Mouse (Mus musculus): ENCODE measurements around the gene Strbp. TPM values are rescaled to one million over a fixed set of nuclear protein-coding genes. Genes with fewer than 3 reads are reported as not detected.
"Not testable (repeated sequence)": the region's sequence is repeated elsewhere in the genome, so short reads cannot be mapped to it uniquely, and the experiment has no call there.

The Strbp gene
- polyA plus RNA-seq, 1 experiment from 2014 or later: 27.5 TPM

GRCm38 (mm10) chr2:37516030-37516710, 187.5 kb downstream of the Strbp start, which contains the start of gene Gpr21:
Gene Gpr21, plus strand, starts transcription at chr2:37516332.
- Histone ChIP-seq H3K36me3 (ENCODE audit: control insufficient read depth, insufficient read depth, low read length) (no peaks in the 10 kb centered on the region), H3K9ac (ENCODE audit: low read depth, low read length) (no peak within 1 kb of the TSS), H3K4me3 (ENCODE audit: low read length) (no peak within 1 kb of the TSS), H3K9me3 (ENCODE audit: control insufficient read depth, low read length) (no peaks in the 10 kb centered on the region), H3K27me3 (replicated peaks; ENCODE audit: control insufficient read depth, insufficient read depth, low read length) (no peaks in the 10 kb centered on the region), H3K27ac (ENCODE audit: low read length) (0 out of 2 replicates have a peak within 1 kb of the TSS, but pooled peaks have one; percentile 8), H3K4me1 (ENCODE audit: control insufficient read depth, insufficient read depth, low read length) (peaks cover 3% of the 10 kb centered on the region; the same call in 1 of the 2 replicates), H3K4me2 (ENCODE audit: low read depth, low read length) (peak within 1 kb of the TSS; percentile 9; the same call in 1 of the 2 replicates)
- WGBS: 27% methylated on average over 11 of the region's 11 CpGs
- ATAC-seq: peak; percentile 55

- peak overlapping the region; percentile 63 for H3K27ac ChIP-seq (ENCODE audit: low read length)
- WGBS: 64% methylated on average over 4 of the region's 4 CpGs
- no peaks in the 10 kb centered on the region for H3K9me3 ChIP-seq (ENCODE audit: control insufficient read depth, low read length)
- peaks cover 6% of the 10 kb centered on the region for H3K4me1 ChIP-seq (ENCODE audit: control insufficient read depth, insufficient read depth, low read length)
- no peak overlapping the region for H3K9ac ChIP-seq (ENCODE audit: low read depth, low read length)
- no peaks in the 10 kb centered on the region for H3K36me3 ChIP-seq (ENCODE audit: control insufficient read depth, insufficient read depth, low read length)
- no peak overlapping the region for H3K4me2 ChIP-seq (ENCODE audit: low read depth, low read length)
- ATAC-seq: peak; percentile 92
- H3K27me3 ChIP-seq (replicated peaks; ENCODE audit: control insufficient read depth, insufficient read depth, low read length): no peaks in the 10 kb centered on the region
- H3K4me3 ChIP-seq (ENCODE audit: low read length): no peak overlapping the region
Measured at GRCm38 (mm10) chr2:37511134-37511901, 192.3 kb downstream of the Strbp start.

GRCm38 (mm10) chr2:37505856-37506255, 197.8 kb downstream of the Strbp start:
- not testable (repeated sequence) for H3K9me3 ChIP-seq (ENCODE audit: control insufficient read depth, low read length); H3K27me3 ChIP-seq (replicated peaks; ENCODE audit: control insufficient read depth, insufficient read depth, low read length); H3K4me1 ChIP-seq (ENCODE audit: control insufficient read depth, insufficient read depth, low read length); H3K27ac ChIP-seq (ENCODE audit: low read length); H3K9ac ChIP-seq (ENCODE audit: low read depth, low read length); H3K4me2 ChIP-seq (ENCODE audit: low read depth, low read length); H3K36me3 ChIP-seq (ENCODE audit: control insufficient read depth, insufficient read depth, low read length); ATAC-seq; H3K4me3 ChIP-seq (ENCODE audit: low read length)
- WGBS: 93% methylated on average over 2 of the region's 2 CpGs

GRCm38 (mm10) chr2:37497321-37497720, 206.3 kb downstream of the Strbp start:
- 0 out of 2 replicates have a peak, but pooled peaks cover 3% of the 10 kb centered on the region for H3K36me3 ChIP-seq (ENCODE audit: control insufficient read depth, insufficient read depth, low read length)
- H3K9ac ChIP-seq (ENCODE audit: low read depth, low read length): no peak overlapping the region
- H3K27me3 ChIP-seq (replicated peaks; ENCODE audit: control insufficient read depth, insufficient read depth, low read length): no peaks in the 10 kb centered on the region
- no peaks in the 10 kb centered on the region for H3K4me1 ChIP-seq (ENCODE audit: control insufficient read depth, insufficient read depth, low read length)
- no peak overlapping the region for H3K4me3 ChIP-seq (ENCODE audit: low read length)
- H3K27ac ChIP-seq (ENCODE audit: low read length): no peak overlapping the region
- 96% methylated on average over 4 of the region's 4 CpGs for WGBS
- ATAC-seq: no peak
- H3K9me3 ChIP-seq (ENCODE audit: control insufficient read depth, low read length): no peaks in the 10 kb centered on the region
- H3K4me2 ChIP-seq (ENCODE audit: low read depth, low read length): no peak overlapping the region

- H3K27ac ChIP-seq (ENCODE audit: low read length): no peak overlapping the region
Measured at GRCm38 (mm10) chr2:37488956-37489355, 214.7 kb downstream of the Strbp start.

GRCm38 (mm10) chr2:37486408-37486807, 217.3 kb downstream of the Strbp start:
- H3K36me3 ChIP-seq (ENCODE audit: control insufficient read depth, insufficient read depth, low read length): 0 out of 2 replicates have a peak, but pooled peaks cover 2% of the 10 kb centered on the region
- H3K27ac ChIP-seq (ENCODE audit: low read length): no peak overlapping the region

More at GRCm38 (mm10) chr2:37488956-37489355, 214.7 kb downstream of the Strbp start:
- H3K9ac ChIP-seq (ENCODE audit: low read depth, low read length): no peak overlapping the region
- no peaks in the 10 kb centered on the region for H3K4me1 ChIP-seq (ENCODE audit: control insufficient read depth, insufficient read depth, low read length)
- WGBS: 85% methylated on average over 2 of the region's 2 CpGs
- H3K4me3 ChIP-seq (ENCODE audit: low read length): no peak overlapping the region
- H3K27me3 ChIP-seq (replicated peaks; ENCODE audit: control insufficient read depth, insufficient read depth, low read length): no peaks in the 10 kb centered on the region
- peaks cover 7% of the 10 kb centered on the region for H3K36me3 ChIP-seq (ENCODE audit: control insufficient read depth, insufficient read depth, low read length)
- no peaks in the 10 kb centered on the region for H3K9me3 ChIP-seq (ENCODE audit: control insufficient read depth, low read length)
- no peak for ATAC-seq
- H3K4me2 ChIP-seq (ENCODE audit: low read depth, low read length): no peak overlapping the region

GRCm38 (mm10) chr2:37485370-37485769, 218.3 kb downstream of the Strbp start:
- Histone ChIP-seq H3K36me3 (ENCODE audit: control insufficient read depth, insufficient read depth, low read length) (0 out of 2 replicates have a peak, but pooled peaks cover 2% of the 10 kb centered on the region), H3K4me1 (ENCODE audit: control insufficient read depth, insufficient read depth, low read length) (no peaks in the 10 kb centered on the region), H3K9ac (ENCODE audit: low read depth, low read length) (no peak overlapping the region), H3K9me3 (ENCODE audit: control insufficient read depth, low read length) (no peaks in the 10 kb centered on the region), H3K4me2 (ENCODE audit: low read depth, low read length) (no peak overlapping the region), H3K4me3 (ENCODE audit: low read length) (no peak overlapping the region), H3K27ac (ENCODE audit: low read length) (no peak overlapping the region), H3K27me3 (replicated peaks; ENCODE audit: control insufficient read depth, insufficient read depth, low read length) (no peaks in the 10 kb centered on the region)
- no peak for ATAC-seq
- 91% methylated on average over 1 of the region's 1 CpGs for WGBS

More at GRCm38 (mm10) chr2:37486408-37486807, 217.3 kb downstream of the Strbp start:
- no peaks in the 10 kb centered on the region for H3K27me3 ChIP-seq (replicated peaks; ENCODE audit: control insufficient read depth, insufficient read depth, low read length)
- no peaks in the 10 kb centered on the region for H3K4me1 ChIP-seq (ENCODE audit: control insufficient read depth, insufficient read depth, low read length)
- H3K4me2 ChIP-seq (ENCODE audit: low read depth, low read length): no peak overlapping the region
- no peak for ATAC-seq
- H3K4me3 ChIP-seq (ENCODE audit: low read length): no peak overlapping the region
- no peaks in the 10 kb centered on the region for H3K9me3 ChIP-seq (ENCODE audit: control insufficient read depth, low read length)
- H3K9ac ChIP-seq (ENCODE audit: low read depth, low read length): no peak overlapping the region

- H3K27me3 ChIP-seq (replicated peaks; ENCODE audit: control insufficient read depth, insufficient read depth, low read length): no peaks in the 10 kb centered on the region
- no peak for ATAC-seq
- 73% methylated on average over 2 of the region's 2 CpGs for WGBS
Measured at GRCm38 (mm10) chr2:37484165-37484564, 219.5 kb downstream of the Strbp start.

GRCm38 (mm10) chr2:37480039-37480438, 223.6 kb downstream of the Strbp start:
- no peak overlapping the region for H3K27ac ChIP-seq (ENCODE audit: low read length)
- H3K9me3 ChIP-seq (ENCODE audit: control insufficient read depth, low read length): no peaks in the 10 kb centered on the region
- 97% methylated on average over 2 of the region's 2 CpGs for WGBS
- H3K27me3 ChIP-seq (replicated peaks; ENCODE audit: control insufficient read depth, insufficient read depth, low read length): no peaks in the 10 kb centered on the region
- ATAC-seq: no peak
- H3K4me2 ChIP-seq (ENCODE audit: low read depth, low read length): no peak overlapping the region
- no peak overlapping the region for H3K9ac ChIP-seq (ENCODE audit: low read depth, low read length)
- peaks cover 4% of the 10 kb centered on the region; the same call in 1 of the 2 replicates for H3K36me3 ChIP-seq (ENCODE audit: control insufficient read depth, insufficient read depth, low read length)
- no peak overlapping the region for H3K4me3 ChIP-seq (ENCODE audit: low read length)
- no peaks in the 10 kb centered on the region for H3K4me1 ChIP-seq (ENCODE audit: control insufficient read depth, insufficient read depth, low read length)

More at GRCm38 (mm10) chr2:37484165-37484564, 219.5 kb downstream of the Strbp start:
- Histone ChIP-seq H3K4me1 (ENCODE audit: control insufficient read depth, insufficient read depth, low read length) (no peaks in the 10 kb centered on the region), H3K4me3 (ENCODE audit: low read length) (no peak overlapping the region), H3K36me3 (ENCODE audit: control insufficient read depth, insufficient read depth, low read length) (no peaks in the 10 kb centered on the region), H3K4me2 (ENCODE audit: low read depth, low read length) (no peak overlapping the region), H3K9ac (ENCODE audit: low read depth, low read length) (no peak overlapping the region), H3K27ac (ENCODE audit: low read length) (no peak overlapping the region), H3K9me3 (ENCODE audit: control insufficient read depth, low read length) (no peaks in the 10 kb centered on the region)
